Mouse (Mus musculus): ENCODE measurements around the gene Crlf3. TPM values are rescaled to one million over a fixed set of nuclear protein-coding genes. Genes with fewer than 3 reads are reported as not detected.

The Crlf3 gene
- total RNA-seq, 1 experiment from 2014 or later = 111 TPM

Other genes with a start within 250 kb of the Crlf3 start
- 96.2 and 141 TPM in 2 replicates for gene Utp6, start 118.6 kb downstream of the Crlf3 start, total RNA-seq (2017)
- gene Suz12, start 87.9 kb downstream of the Crlf3 start, total RNA-seq (2017) = 80.1 and 119 TPM in 2 replicates
- gene Atad5, start 8.4 kb upstream of the Crlf3 start, total RNA-seq (2017) = 36.8 and 38.5 TPM in 2 replicates
- gene Tefm, start 61.2 kb upstream of the Crlf3 start, total RNA-seq (2017) = 21.8 and 23.0 TPM in 2 replicates
- 0.50 TPM in 1 of 2 replicates, not detected in the other for gene Adap2, start 73.1 kb upstream of the Crlf3 start, total RNA-seq (2017)
- gene Rnf135, start 102.9 kb upstream of the Crlf3 start, total RNA-seq (2017) = 7.3 and 13.8 TPM in 2 replicates
- 75.5 and 81.1 TPM in 2 replicates for gene Rhot1, start 128.0 kb upstream of the Crlf3 start, total RNA-seq (2017)
- 1.1 and 4.3 TPM in 2 replicates for gene Rhbdl3, start 219.9 kb upstream of the Crlf3 start, total RNA-seq (2017)

All from hematopoietic stem cell, adult 5-6 weeks (primary cell).